Mouse (Mus musculus): Measurements from ENCODE around the gene Tssk6.

Tssk6 gene

GRCm38 (mm10) chr8:69902163-69903062 lies at the start of gene Tssk6, which contains the start of the genes Ndufa13 and Yjefn3:
Tssk6 (plus strand) TSS chr8:69902184.
Ndufa13 (minus strand) TSS chr8:69902558.
Yjefn3 (minus strand) TSS chr8:69902712.
- peak; percentile 20 for DNase-seq

GRCm38 (mm10) chr8:69853869-69854268 lies 48.1 kb upstream of the Tssk6 start:
- DNase-seq: no peak

- DNase-seq: no peak
These were observed 41.2 kb upstream of the Tssk6 start for GRCm38 (mm10) chr8:69860807-69861206.

GRCm38 (mm10) chr8:69861251-69861650 lies 40.7 kb upstream of the Tssk6 start:
- no peak for DNase-seq

GRCm38 (mm10) chr8:69863387-69864020 lies 38.5 kb upstream of the Tssk6 start:
- no peak for DNase-seq

- no peak for DNase-seq
These were observed 37.8 kb upstream of the Tssk6 start for GRCm38 (mm10) chr8:69864180-69864579.

GRCm38 (mm10) chr8:69867696-69868326 lies 34.2 kb upstream of the Tssk6 start:
- DNase-seq: peak; percentile 28

- no peak for DNase-seq
These were observed 31.8 kb upstream of the Tssk6 start for GRCm38 (mm10) chr8:69870003-69870765.

GRCm38 (mm10) chr8:69870907-69871306 lies 31.1 kb upstream of the Tssk6 start:
- DNase-seq: no peak

- DNase-seq: peak; percentile 74
These were observed 27.8 kb upstream of the Tssk6 start for GRCm38 (mm10) chr8:69874155-69874554.

GRCm38 (mm10) chr8:69874654-69875053 lies 27.3 kb upstream of the Tssk6 start:
- DNase-seq: no peak

GRCm38 (mm10) chr8:69876097-69876496 lies 25.9 kb upstream of the Tssk6 start:
- DNase-seq: no peak

- DNase-seq: no peak
These were observed 25.0 kb upstream of the Tssk6 start for GRCm38 (mm10) chr8:69876967-69877366.

GRCm38 (mm10) chr8:69877396-69877795 lies 24.6 kb upstream of the Tssk6 start:
- no peak for DNase-seq

- DNase-seq: no peak
These were observed 24.0 kb upstream of the Tssk6 start for GRCm38 (mm10) chr8:69877992-69878391.

GRCm38 (mm10) chr8:69879678-69880077 lies 22.3 kb upstream of the Tssk6 start:
- no peak for DNase-seq

GRCm38 (mm10) chr8:69880841-69881240 lies 21.1 kb upstream of the Tssk6 start:
- no peak for DNase-seq

- no peak for DNase-seq
These were observed 20.6 kb upstream of the Tssk6 start for GRCm38 (mm10) chr8:69881261-69881865.

GRCm38 (mm10) chr8:69882021-69882756 lies 19.8 kb upstream of the Tssk6 start:
- peak; percentile 61 for DNase-seq

GRCm38 (mm10) chr8:69882833-69883600 lies 19.0 kb upstream of the Tssk6 start:
- no peak for DNase-seq

- DNase-seq: no peak
These were observed 17.8 kb upstream of the Tssk6 start for GRCm38 (mm10) chr8:69884141-69884540.
